Mouse (Mus musculus) testis, adult 2 months (tissue): ENCODE results near the gene C130032M10Rik. TPM values are rescaled to one million over a fixed set of nuclear protein-coding genes. Genes with fewer than 3 reads are reported as not detected.

Experiments
- H3K27ac ChIP-seq: fragments of 200-500 bp; 2 replicates; pipeline ENCODE4 v1.5.1; 2012; ENCODE audit warnings: low read depth, low read length; ENCODE audit not compliant: control insufficient read depth, insufficient read depth
- H3K27me3 ChIP-seq: fragments of 200-500 bp; 2 replicates; pipeline ENCODE4 v1.6.1; 2012; ENCODE audit warnings: mild to moderate bottlenecking, low read length, moderate library complexity; ENCODE audit not compliant: control insufficient read depth, insufficient read depth
- H3K36me3 ChIP-seq: fragments of 200-500 bp; 2 replicates; pipeline ENCODE4 v1.6.1; 2012; ENCODE audit warnings: mild to moderate bottlenecking, low read length; ENCODE audit not compliant: control insufficient read depth, insufficient read depth
- H3K4me1 ChIP-seq: fragments of 200-500 bp; 2 replicates; pipeline ENCODE4 v1.6.1; 2012; ENCODE audit warnings: low read length; ENCODE audit not compliant: control insufficient read depth, insufficient read depth
- H3K4me3 ChIP-seq: fragments of 200-500 bp; 2 replicates; pipeline ENCODE4 v1.5.1; 2012; ENCODE audit warnings: low read depth, mild to moderate bottlenecking, low read length, moderate library complexity, mixed read lengths; ENCODE audit not compliant: control insufficient read depth
- CTCF ChIP-seq: fragments of 200-500 bp; IDR thresholded peaks from 2 replicates; pipeline ENCODE4 v1.5.1; 2012; ENCODE audit warnings: low read depth, mild to moderate bottlenecking, inconsistent platforms, low read length, moderate library complexity; ENCODE audit not compliant: control insufficient read depth, insufficient read depth, insufficient replicate concordance
- POLR2A ChIP-seq: fragments of 200-500 bp; IDR thresholded peaks from 2 replicates; pipeline ENCODE4 v1.6.1; 2012; ENCODE audit warnings: low read depth, mild to moderate bottlenecking, inconsistent platforms, low read length, moderate library complexity; ENCODE audit not compliant: control insufficient read depth
- polyA plus RNA-seq: library from polyadenylated mRNA; depleted of rRNA; stranded (reverse); fragments of >200 nt; gene quantifications from 2 replicates; pipeline ENCODE4 v1.2.3, GENCODE M21; 2012

Gene C130032M10Rik
- polyA plus RNA-seq, 1 experiment = not detected

DNA sequence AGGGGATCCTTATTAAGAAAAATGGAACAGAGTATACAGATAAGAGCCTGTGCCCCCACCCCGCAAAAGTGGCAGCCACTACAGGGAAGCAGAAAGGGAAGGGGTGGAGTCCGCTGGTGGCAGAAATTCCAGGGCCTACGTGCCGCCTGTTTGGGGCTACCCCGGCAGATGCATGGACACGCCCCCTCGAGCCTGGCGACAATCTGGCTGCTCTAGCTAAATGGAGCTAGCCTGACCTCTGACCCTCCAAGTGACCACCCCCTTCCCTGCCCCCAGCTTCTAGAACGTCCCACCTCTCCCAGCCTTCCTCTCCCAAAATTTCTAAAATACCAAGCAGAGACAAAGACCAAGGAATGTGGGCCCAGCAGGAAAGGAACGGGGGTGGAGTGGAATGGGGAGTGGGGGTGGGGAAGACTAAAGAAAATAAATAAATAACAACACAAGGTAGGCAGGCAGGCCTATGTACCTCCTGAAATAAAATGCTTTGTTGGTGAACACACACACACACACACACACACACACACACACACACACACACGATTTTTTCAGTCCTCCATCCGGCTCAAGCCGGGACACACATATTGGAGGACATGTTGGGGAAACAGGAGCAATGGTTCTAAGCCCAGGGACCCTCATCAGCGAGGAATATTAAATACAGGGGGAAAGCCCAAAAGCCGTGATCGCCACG is 12.6 kb downstream of the C130032M10Rik start:
- Histone ChIP-seq H3K36me3 (no peaks in the 10 kb centered on the region), H3K4me1 (0 out of 2 replicates have a peak, but pooled peaks cover 2% of the 10 kb centered on the region), H3K27ac (no peak overlapping the region), H3K4me3 (no peak overlapping the region), H3K27me3 (no peaks in the 10 kb centered on the region)
- no peak for TF ChIP-seq CTCF
- no peak for TF ChIP-seq POLR2A

DNA sequence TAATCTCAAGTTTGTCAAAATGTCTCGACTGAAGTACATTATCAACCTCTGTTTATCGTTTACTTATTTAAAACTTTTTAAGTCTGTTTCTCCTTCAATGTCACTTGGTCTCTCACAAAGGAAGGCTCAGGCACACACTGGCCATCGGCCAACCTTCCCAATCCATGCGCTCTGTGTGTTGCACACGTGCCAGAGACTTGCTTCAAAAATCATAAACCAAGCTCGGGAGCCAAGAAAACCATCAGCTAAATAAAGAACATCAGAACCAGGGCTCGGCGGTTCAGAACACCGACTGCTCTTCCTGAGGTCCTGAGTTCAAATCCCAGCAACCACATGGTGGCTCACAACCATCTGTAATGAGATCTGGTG is 13.2 kb downstream of the C130032M10Rik start:
- Histone ChIP-seq H3K4me3 (no peak overlapping the region), H3K27me3 (no peaks in the 10 kb centered on the region), H3K36me3 (no peaks in the 10 kb centered on the region), H3K4me1 (0 out of 2 replicates have a peak, but pooled peaks cover 2% of the 10 kb centered on the region), H3K27ac (no peak overlapping the region)
- TF ChIP-seq CTCF (no peak), POLR2A (no peak)

DNA sequence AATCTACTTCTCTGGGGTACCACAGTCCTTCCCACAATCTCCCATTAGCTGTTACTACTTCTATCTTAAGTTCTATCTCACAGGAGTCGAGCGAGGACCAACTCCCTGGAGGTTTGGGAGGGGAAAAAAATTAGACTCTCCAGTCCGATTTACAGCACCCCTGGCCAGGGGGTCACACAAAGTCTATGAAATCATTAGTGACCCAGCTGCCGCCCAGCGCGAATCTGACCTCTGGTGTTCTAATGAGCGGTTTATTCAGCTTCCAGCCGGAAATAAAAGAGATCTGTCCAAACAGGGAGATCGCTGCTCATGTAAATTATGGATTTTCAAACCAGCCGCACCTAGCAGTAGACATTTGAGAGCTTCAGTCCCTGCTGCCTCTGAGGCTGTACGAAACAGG is 15.8 kb downstream of the C130032M10Rik start:
- no peak for TF ChIP-seq CTCF
- TF ChIP-seq POLR2A = no peak
- no peaks in the 10 kb centered on the region for H3K36me3 ChIP-seq
- H3K27me3 ChIP-seq = no peaks in the 10 kb centered on the region
- H3K4me1 ChIP-seq = 0 out of 2 replicates have a peak, but pooled peaks cover 2% of the 10 kb centered on the region
- no peak overlapping the region for H3K4me3 ChIP-seq
- no peak overlapping the region for H3K27ac ChIP-seq

DNA sequence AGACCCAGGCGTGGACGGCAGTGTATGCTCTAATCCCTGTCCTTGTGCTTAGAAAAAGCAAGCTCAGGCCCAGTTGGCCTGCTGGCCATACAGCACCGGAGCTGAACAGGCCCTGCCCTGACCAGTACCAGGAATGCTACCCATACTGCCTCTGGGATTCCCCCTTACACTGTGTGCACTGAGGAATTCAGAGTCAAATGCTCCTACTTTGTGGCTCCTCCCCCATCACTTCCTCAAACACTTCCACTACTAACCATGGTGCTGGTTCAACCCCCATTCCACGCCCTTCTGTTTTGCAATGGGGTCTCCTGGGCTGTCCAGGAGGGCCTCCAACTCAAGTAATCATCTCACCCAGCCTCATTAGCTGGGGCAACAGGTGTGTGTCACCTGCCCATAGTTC is 18.4 kb downstream of the C130032M10Rik start:
- no peaks in the 10 kb centered on the region for H3K27me3 ChIP-seq
- TF ChIP-seq POLR2A = no peak
- no peak for TF ChIP-seq CTCF
- H3K27ac ChIP-seq = no peak overlapping the region
- no peak overlapping the region for H3K4me3 ChIP-seq
- H3K4me1 ChIP-seq = no peaks in the 10 kb centered on the region
- H3K36me3 ChIP-seq = no peaks in the 10 kb centered on the region

DNA sequence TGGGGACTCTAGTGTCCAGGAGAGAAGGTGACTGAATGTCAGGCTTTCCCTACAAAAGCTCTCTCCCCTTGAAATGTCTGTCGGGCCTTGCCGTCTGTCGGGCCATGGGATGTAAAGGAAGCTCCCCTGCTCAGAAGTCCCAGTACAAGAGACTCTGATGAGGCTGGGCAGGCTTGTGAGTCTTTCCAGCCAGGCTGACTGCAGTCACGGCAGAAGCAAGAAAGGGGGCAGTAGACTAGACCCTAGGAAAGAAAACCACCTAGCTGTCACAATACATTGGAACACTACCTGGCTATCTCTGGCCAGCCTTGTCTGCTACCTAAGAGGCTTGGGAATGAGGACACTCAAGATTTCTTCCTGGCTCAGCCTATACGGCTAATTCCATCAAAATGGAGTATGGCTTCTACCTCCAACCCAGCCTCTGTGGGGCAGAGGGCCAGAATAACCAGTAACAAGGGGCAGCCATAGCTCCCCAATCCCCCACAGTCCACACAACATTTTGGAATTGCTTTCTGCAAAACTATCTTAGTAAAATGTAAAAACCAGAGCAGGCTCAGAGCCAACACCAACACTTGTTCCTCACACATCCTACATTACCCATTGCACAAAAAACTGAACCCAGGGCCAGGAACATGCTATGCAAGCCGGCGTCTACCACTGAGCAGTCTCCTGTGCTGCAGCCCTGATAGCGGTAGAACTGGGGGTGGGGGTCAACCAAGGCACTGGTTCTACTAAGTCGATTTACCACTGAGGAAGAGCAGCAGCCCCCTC is 19.4 kb downstream of the C130032M10Rik start:
- no peaks in the 10 kb centered on the region for H3K36me3 ChIP-seq
- no peak overlapping the region for H3K4me3 ChIP-seq
- H3K27ac ChIP-seq = no peak overlapping the region
- no peaks in the 10 kb centered on the region for H3K4me1 ChIP-seq
- TF ChIP-seq POLR2A (no peak), CTCF (no peak)
- no peaks in the 10 kb centered on the region for H3K27me3 ChIP-seq

DNA sequence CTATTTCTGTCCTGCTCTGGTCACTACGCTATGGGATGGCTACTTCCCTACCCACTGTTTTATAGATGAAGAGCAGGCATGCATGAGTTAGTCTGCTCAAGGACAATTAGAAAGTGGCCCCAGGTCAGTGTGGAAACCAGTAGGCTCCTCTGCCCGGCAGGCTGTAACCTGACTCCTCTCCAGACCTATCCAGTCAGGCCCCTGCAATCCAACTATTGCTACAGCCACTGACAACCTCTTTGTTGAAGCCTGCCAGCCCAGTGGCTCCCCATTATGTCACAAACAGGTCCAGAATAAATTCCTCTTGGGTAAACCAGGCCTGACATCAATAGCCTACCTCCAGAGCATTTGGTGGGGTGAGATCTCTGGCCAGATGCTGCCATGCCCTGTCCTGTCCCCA is 21.1 kb downstream of the C130032M10Rik start:
- no peaks in the 10 kb centered on the region for H3K27me3 ChIP-seq
- no peak overlapping the region for H3K4me3 ChIP-seq
- H3K4me1 ChIP-seq = no peaks in the 10 kb centered on the region
- H3K27ac ChIP-seq = no peak overlapping the region
- no peaks in the 10 kb centered on the region for H3K36me3 ChIP-seq
- TF ChIP-seq CTCF = no peak
- no peak for TF ChIP-seq POLR2A

DNA sequence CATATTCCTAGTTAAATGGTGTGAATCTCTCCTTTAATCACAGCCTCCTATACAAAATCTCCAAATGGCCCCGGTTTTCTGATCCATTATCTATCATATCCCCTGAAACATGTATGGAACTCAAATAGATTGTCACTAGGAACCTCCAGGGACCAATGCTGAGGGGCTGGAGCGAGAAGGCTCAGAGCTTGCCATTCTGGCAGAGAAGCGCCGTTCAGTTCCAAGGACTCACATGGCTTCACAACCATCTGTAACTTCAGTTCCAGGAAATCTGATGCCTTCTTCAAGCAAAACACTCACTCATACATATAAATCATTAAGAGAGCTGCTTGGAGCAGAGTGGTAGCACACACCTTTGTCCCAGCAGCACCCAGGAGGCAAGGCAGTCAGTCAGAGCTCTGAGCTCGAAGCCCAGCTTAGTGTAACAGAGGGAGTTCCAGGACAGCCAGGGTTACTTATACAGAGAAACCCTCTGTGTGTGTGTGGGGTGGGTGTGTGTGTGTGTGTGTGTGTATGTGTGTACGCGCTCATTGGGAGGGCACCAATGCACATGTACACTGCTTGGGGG is 23.6 kb downstream of the C130032M10Rik start:
- Histone ChIP-seq H3K4me1 (no peaks in the 10 kb centered on the region), H3K27ac (no peak overlapping the region), H3K36me3 (no peaks in the 10 kb centered on the region), H3K4me3 (no peak overlapping the region), H3K27me3 (no peaks in the 10 kb centered on the region)
- TF ChIP-seq CTCF = no peak
- no peak for TF ChIP-seq POLR2A
